Mouse (Mus musculus): ENCODE measurements at regions not wholly inside any gene's neighbourhood (a gene's known extent, or its start where the extent isn't known, plus 50 kb on each side); places are given as distances from the start of the nearest gene placed in this dataset.

DNA sequence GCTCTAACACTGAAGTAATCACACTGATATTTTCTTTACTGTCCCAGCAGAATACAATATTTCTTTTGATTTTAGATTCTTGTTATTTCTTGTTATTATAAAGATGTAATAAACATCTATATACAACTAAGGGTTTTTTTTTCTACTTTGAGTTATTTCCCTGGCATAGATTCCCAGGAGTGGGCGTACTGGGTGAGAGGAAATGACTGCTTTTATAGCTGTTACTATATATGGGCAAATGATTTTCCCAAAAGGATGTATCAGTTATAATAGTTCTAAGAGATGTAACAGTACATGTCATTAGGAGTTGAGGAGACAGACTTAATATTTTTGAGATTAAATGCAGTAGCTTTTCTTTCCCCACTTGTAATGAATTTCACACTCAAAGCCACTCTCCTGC lies 109.6 kb downstream of the E030025P04Rik start:
- no peak for TF ChIP-seq POLR2A (IDR thresholded peaks at IDR 0.05; ENCODE audit: borderline replicate concordance, low read depth, low read length)
- TF ChIP-seq CTCF (IDR thresholded peaks at IDR 0.05; ENCODE audit: low read depth, low read length), result no peak

All from bone marrow macrophage, adult 2 months (primary cell).